Mouse (Mus musculus) CH12.LX (cell line): ENCODE data around the gene Clcc1. TPM values are rescaled to one million over a fixed set of nuclear protein-coding genes. Genes with fewer than 3 reads are reported as not detected.

Experiments
- DNase-seq: peaks from one replicate; pipeline ENCODE4 v3.0.0-alpha.2; 2013; ENCODE audit errors: extremely low read depth
- H3K27ac ChIP-seq: 2 replicates; pipeline ENCODE4 v1.5.1; 2012; ENCODE audit warnings: low read depth, mild to moderate bottlenecking, control low read depth, moderate library complexity; ENCODE audit not compliant: insufficient read depth
- H3K27me3 ChIP-seq: replicated peaks from 2 replicates; pipeline ENCODE3; 2012; ENCODE audit warnings: inconsistent platforms
- H3K36me3 ChIP-seq, 2 experiments: replicated peaks in 1 of 2; 2 replicates each; pipeline versions ENCODE3 to v1.6.1; 2012; ENCODE audit warnings: inconsistent platforms in 1 of 2, low read length in 1 of 2, mild to moderate bottlenecking in 1 of 2, mixed read lengths in 1 of 2, moderate library complexity in 1 of 2; ENCODE audit not compliant: control insufficient read depth in 1 of 2, insufficient read depth in 1 of 2
- H3K4me1 ChIP-seq, 2 experiments: 2 replicates each; pipeline ENCODE4 v1.6.1; 2012; ENCODE audit warnings: inconsistent platforms in 1 of 2, moderate library complexity in 1 of 2; ENCODE audit not compliant: insufficient read depth in 2 of 2, control insufficient read depth in 1 of 2
- H3K4me2 ChIP-seq: 2 replicates; pipeline ENCODE4 v1.6.1; 2012; ENCODE audit warnings: low read depth, mild to moderate bottlenecking, control low read depth; ENCODE audit not compliant: poor library complexity, insufficient read depth, severe bottlenecking
- H3K4me3 ChIP-seq, 3 experiments: fragments of 150-350 bp in 1 of 3; sonication (generic) in 1 of 3; replicated peaks in 1 of 3; 2 replicates each; pipeline versions ENCODE3 to v1.5.1; 2011 to 2012; ENCODE audit warnings: low read depth in 2 of 3, low read length in 2 of 3, mild to moderate bottlenecking in 2 of 3, moderate library complexity in 2 of 3, control low read depth in 1 of 3, improper control_type of control experiment in 1 of 3, inconsistent platforms in 1 of 3, mixed read lengths in 1 of 3; ENCODE audit not compliant: poor library complexity in 1 of 3
- H3K79me2 ChIP-seq: replicated peaks from 2 replicates; pipeline ENCODE4 v1.6.1; 2012; ENCODE audit warnings: mild to moderate bottlenecking, moderate library complexity; ENCODE audit not compliant: control insufficient read depth, poor library complexity, insufficient read depth, severe bottlenecking; ENCODE audit errors: extremely low read depth
- H3K9ac ChIP-seq: 2 replicates; pipeline ENCODE4 v1.6.1; 2012; ENCODE audit warnings: low read depth, mild to moderate bottlenecking, control low read depth, moderate library complexity; ENCODE audit not compliant: insufficient read depth
- H3K9me3 ChIP-seq: replicated peaks from 2 replicates; pipeline ENCODE3; 2012; ENCODE audit warnings: low read length, inconsistent platforms, mixed read lengths
- BHLHE40 ChIP-seq: IDR thresholded peaks from 2 replicates; pipeline ENCODE4 v1.6.1; 2011; ENCODE audit warnings: mild to moderate bottlenecking, low read depth, low read length, improper control_type of control experiment
- CHD1 ChIP-seq: IDR thresholded peaks from 2 replicates; pipeline ENCODE4 v1.6.1; 2012; ENCODE audit warnings: low read depth, low read length, improper control_type of control experiment, inconsistent platforms
- ELF1 ChIP-seq: IDR thresholded peaks from 2 replicates; pipeline ENCODE4 v1.6.1; 2014; ENCODE audit warnings: low read depth, mild to moderate bottlenecking, inconsistent platforms, low read length, improper control_type of control experiment
- ETS1 ChIP-seq: conservative IDR thresholded peaks from 2 replicates; pipeline ENCODE4 v1.6.1; 2012; ENCODE audit warnings: low read depth, mild to moderate bottlenecking, inconsistent platforms, low read length, improper control_type of control experiment, moderate library complexity
- HCFC1 ChIP-seq: IDR thresholded peaks from 2 replicates; pipeline ENCODE4 v1.6.1; 2012; ENCODE audit warnings: low read depth, mild to moderate bottlenecking, inconsistent platforms, low read length, improper control_type of control experiment
- JUN ChIP-seq: IDR thresholded peaks from 2 replicates; pipeline ENCODE4 v1.6.1; 2011; ENCODE audit warnings: low read depth, mild to moderate bottlenecking, low read length, improper control_type of control experiment, moderate library complexity; ENCODE audit not compliant: insufficient read depth
- KAT2A ChIP-seq: IDR thresholded peaks from 2 replicates; pipeline ENCODE4 v1.6.1; 2012; ENCODE audit warnings: low read length, improper control_type of control experiment, inconsistent platforms; ENCODE audit not compliant: insufficient replicate concordance
- MAX ChIP-seq: IDR thresholded peaks from 2 replicates; pipeline ENCODE4 v1.6.1; 2011; ENCODE audit warnings: low read length, improper control_type of control experiment
- MXI1 ChIP-seq: IDR thresholded peaks from 2 replicates; pipeline ENCODE4 v1.6.1; 2011; ENCODE audit warnings: mild to moderate bottlenecking, low read depth, low read length, improper control_type of control experiment
- MYC ChIP-seq: IDR thresholded peaks from 2 replicates; pipeline ENCODE4 v1.6.1; 2011; ENCODE audit warnings: low read depth, mild to moderate bottlenecking, improper control_type of control experiment, low read length
- NRF1 ChIP-seq: IDR thresholded peaks from 2 replicates; pipeline ENCODE4 v1.6.1; 2014; ENCODE audit warnings: low read depth, mild to moderate bottlenecking, inconsistent platforms, low read length, improper control_type of control experiment, moderate library complexity
- PAX5 ChIP-seq: IDR thresholded peaks from 2 replicates; pipeline ENCODE4 v1.6.1; 2012; ENCODE audit warnings: low read length, inconsistent platforms, mixed read lengths
- POLR2A ChIP-seq: IDR thresholded peaks from 2 replicates; pipeline ENCODE4 v1.6.1; 2011; ENCODE audit warnings: low read depth, mild to moderate bottlenecking, improper control_type of control experiment, low read length
- RAD21 ChIP-seq: IDR thresholded peaks from 2 replicates; pipeline ENCODE4 v1.6.1; 2011; ENCODE audit warnings: low read depth, mild to moderate bottlenecking, low read length, improper control_type of control experiment, moderate library complexity
- RCOR1 ChIP-seq: conservative IDR thresholded peaks from 2 replicates; pipeline ENCODE4 v1.6.1; 2012; ENCODE audit warnings: low read depth, mild to moderate bottlenecking, inconsistent platforms, low read length, improper control_type of control experiment
- SMC3 ChIP-seq: IDR thresholded peaks from 2 replicates; pipeline ENCODE4 v1.6.1; 2011; ENCODE audit warnings: low read depth, low read length, improper control_type of control experiment
- TBP ChIP-seq: conservative IDR thresholded peaks from 2 replicates; pipeline ENCODE4 v1.6.1; 2011; ENCODE audit warnings: low read depth, low read length, improper control_type of control experiment
- TCF12 ChIP-seq: IDR thresholded peaks from 2 replicates; pipeline ENCODE4 v1.6.1; 2014; ENCODE audit warnings: low read depth, mild to moderate bottlenecking, inconsistent platforms, low read length, improper control_type of control experiment
- UBTF ChIP-seq: IDR thresholded peaks from 2 replicates; pipeline ENCODE4 v1.6.1; 2012; ENCODE audit warnings: low read depth, mild to moderate bottlenecking, inconsistent platforms, low read length, improper control_type of control experiment, moderate library complexity
- USF1 ChIP-seq: IDR thresholded peaks from 2 replicates; pipeline ENCODE4 v1.6.1; 2014; ENCODE audit warnings: low read depth, mild to moderate bottlenecking, inconsistent platforms, low read length, improper control_type of control experiment
- USF2 ChIP-seq: conservative IDR thresholded peaks from 2 replicates; pipeline ENCODE4 v1.6.1; 2011; ENCODE audit warnings: low read depth, low read length, improper control_type of control experiment
- ZKSCAN1 ChIP-seq: IDR thresholded peaks from 2 replicates; pipeline ENCODE4 v1.6.1; 2012; ENCODE audit warnings: low read depth, inconsistent platforms, low read length, improper control_type of control experiment, borderline replicate concordance
- dilution Hi-C: fragments of 300-500 bp; cut with MboI; formaldehyde crosslinking; loops from 2 replicates; pipeline ENCODE4 v1.14.3; 2020; ENCODE audit warnings: low sequenced_read_pairs; ENCODE audit not compliant: extremely low pct_unique_long_range_greater_than_20kb, extremely low pct_ligation_motif_present
- in situ Hi-C: fragments of 300-500 bp; cut with MboI; formaldehyde crosslinking; loops from 3 replicates; pipeline ENCODE4 v1.14.3; 2019; ENCODE audit warnings: low sequenced_read_pairs, low pct_ligation_motif_present, low pct_unique_long_range_greater_than_20kb, mixed read lengths
- polyA plus RNA-seq: library from polyadenylated mRNA; unstranded; fragments of >175 nt; gene quantifications from 2 replicates; pipeline ENCODE4 v1.2.1, GENCODE M21; 2012; ENCODE audit warnings: low read depth; ENCODE audit not compliant: insufficient read length
- total RNA-seq, 2 experiments: library from RNA; depleted of rRNA; stranded (reverse); fragments of 300-350 nt in 1 of 2; fragments of >200 nt in 1 of 2; gene quantifications; 2 replicates each; pipeline ENCODE4 v1.2.3; 2012 to 2014

The Clcc1 gene
- total and polyA plus RNA-seq, 3 experiments, result 31.6 to 51.4 (median 36.3) TPM

GRCm38 (mm10) chr3:108721076-108721991 is 67.6 kb downstream of the Clcc1 start:
- in situ Hi-C loops, result no loop called here
- peaks cover 3 to 22% of the 10 kb centered on the region in 2 experiments; a peak in 3 of 4 replicates for H3K4me1 ChIP-seq
- H3K9me3 ChIP-seq, result peaks cover 3% of the 10 kb centered on the region
- dilution Hi-C loops, result no loop called here
- H3K9ac ChIP-seq, result peak overlapping the region; percentile 81
- DNase-seq, result no peak
- H3K27me3 ChIP-seq, result peaks cover 16% of the 10 kb centered on the region
- H3K4me2 ChIP-seq, result peak overlapping the region; percentile 94
- H3K4me3 ChIP-seq, result peak overlapping the region; percentile 61 to 75 (median 69)
- TF ChIP-seq PAX5 (no peak), MXI1 (no peak; the same call in 1 of the 2 replicates), MYC (no peak), ETS1 (no peak), MAX (no peak), USF2 (no peak), NRF1 (no peak), RCOR1 (no peak), TCF12 (no peak), ZKSCAN1 (no peak), CHD1 (no peak), JUN (no peak), HCFC1 (no peak), RAD21 (no peak; the same call in none of the 2 replicates)
- H3K36me3 ChIP-seq, result no peaks in the 10 kb centered on the region
- H3K79me2 ChIP-seq, result no peaks in the 10 kb centered on the region
- H3K27ac ChIP-seq, result no peak overlapping the region

DNA sequence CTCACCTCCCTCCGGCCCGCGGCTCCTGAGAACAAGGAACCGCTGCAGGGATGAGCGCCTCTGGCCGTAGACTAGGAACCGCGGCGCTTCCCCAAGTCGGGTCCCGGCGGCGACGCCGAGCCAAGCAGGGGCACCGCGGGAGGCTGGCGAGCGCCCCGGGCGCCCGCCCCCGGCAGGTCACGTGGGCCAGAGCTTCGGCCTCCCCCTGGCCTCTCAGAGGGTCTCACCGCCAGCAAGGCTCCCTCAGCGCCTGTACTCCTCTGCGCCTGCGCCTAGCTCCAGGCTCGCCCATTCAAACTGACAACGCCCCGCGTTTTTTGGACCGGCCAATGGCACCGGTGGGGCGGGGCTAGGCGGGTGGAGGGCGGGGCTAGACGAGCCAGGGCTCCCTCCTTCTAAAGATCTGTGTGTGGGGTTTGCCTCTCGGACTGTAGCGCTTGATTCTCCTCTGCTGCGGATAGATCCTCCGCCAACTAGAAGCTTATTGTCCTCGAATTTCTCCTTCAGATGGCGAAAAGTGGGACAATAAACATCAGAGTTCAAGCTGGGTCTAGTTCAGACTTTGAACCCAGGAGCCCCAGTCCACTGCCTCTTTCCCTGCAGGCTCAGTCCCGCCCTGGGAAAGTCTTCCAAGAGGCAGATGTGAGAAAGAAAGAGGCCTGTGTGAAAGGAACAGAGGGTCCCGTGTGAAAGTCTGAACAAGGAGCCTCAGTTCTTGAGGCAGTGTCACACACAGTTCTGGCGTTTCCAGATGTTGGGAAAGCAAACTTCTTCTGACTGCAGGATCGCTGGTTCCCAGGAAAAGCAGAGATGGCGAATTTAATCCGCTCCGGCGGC is 68.5 kb downstream of the Clcc1 start, which contains the start of gene Gpsm2:
TSS of gene Gpsm2 (minus strand) at position 274 of the 837 bp plus-strand sequence.
- H3K4me1 ChIP-seq, result peaks cover 3 to 24% of the 10 kb centered on the region in 2 experiments; a peak in 3 of 4 replicates
- H3K27ac ChIP-seq, result no peak within 1 kb of the TSS
- H3K4me2 ChIP-seq, result peak within 1 kb of the TSS; percentile 94
- H3K4me3 ChIP-seq, result peak within 1 kb of the TSS; percentile 61 to 75 (median 69)
- TF ChIP-seq ELF1, result 0 out of 2 replicates have a peak, but pooled peaks have one; percentile 12
- 0 out of 2 replicates have a peak, but pooled peaks have one; percentile 69 for TF ChIP-seq UBTF
- peak; percentile 73; the same call in 1 of the 2 replicates for TF ChIP-seq MAX
- TF ChIP-seq TBP, result no peak
- no peak for TF ChIP-seq SMC3
- TF ChIP-seq POLR2A, result peak; percentile 74
- TF ChIP-seq USF1, result peak; percentile 93
- peak; percentile 56 for TF ChIP-seq BHLHE40
- no peak for TF ChIP-seq KAT2A
- TF ChIP-seq NRF1, result peak; percentile 93
- TF ChIP-seq USF2, result peak; percentile 79
- TF ChIP-seq JUN, result no peak
- TF ChIP-seq, all 38 proteins: peak for 8
- H3K36me3 ChIP-seq, result no peaks in the 10 kb centered on the region
- DNase-seq, result peak; percentile 92
- in situ Hi-C loops, result no loop called here
- dilution Hi-C loops, result no loop called here
- H3K9me3 ChIP-seq, result peaks cover 6% of the 10 kb centered on the region
- H3K79me2 ChIP-seq, result no peaks in the 10 kb centered on the region
- peaks cover 15% of the 10 kb centered on the region for H3K27me3 ChIP-seq
- peak within 1 kb of the TSS; percentile 81 for H3K9ac ChIP-seq
